ENCODE assay signal across 8 mouse cellular contexts in the genomic region with DNA sequence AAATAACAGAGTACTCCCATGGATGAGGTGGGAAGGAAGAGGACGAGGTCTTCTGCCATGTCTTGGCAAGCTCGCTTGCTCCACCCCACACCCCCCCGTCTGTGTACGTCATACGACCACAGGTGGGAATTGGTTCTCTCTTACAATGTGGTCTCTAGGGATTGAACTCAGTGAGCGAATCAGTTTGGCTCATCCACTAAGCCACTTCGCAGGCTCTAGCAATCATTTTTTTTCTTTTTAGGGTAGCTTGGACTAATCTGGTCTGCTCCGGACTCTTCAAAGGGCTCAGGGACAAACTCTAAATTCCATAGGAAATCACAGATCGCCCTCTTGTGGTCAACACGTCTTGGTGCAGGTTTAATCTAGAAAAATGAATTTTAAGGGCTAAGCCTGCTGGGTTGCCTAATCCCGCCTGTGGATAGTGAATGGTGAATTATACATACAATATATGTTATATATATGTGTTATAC. TPM values are rescaled to one million over a fixed set of nuclear protein-coding genes. Genes with fewer than 3 reads are reported as not detected.
DNase-seq lines count a peak whose midpoint lies in the region; ATAC-seq and TF ChIP-seq lines count a peak whose summit lies in the region.

No protein-coding gene starts in this region.

- peak overlapping the region; percentile 26 for H3K4me3 ChIP-seq in hindbrain, embryonic 16.5 days (ENCODE audit: low read length)
- H3K4me3 ChIP-seq in liver, embryonic 11.5 days (ENCODE audit: low read depth, low read length), result peak overlapping the region; percentile 20

- no peaks in the 10 kb centered on the region for H3K9me3 ChIP-seq in hindbrain, embryonic 16.5 days (ENCODE audit: control insufficient read depth, low read length)
- H3K9me3 ChIP-seq in liver, embryonic 11.5 days (ENCODE audit: control insufficient read depth, low read length), result no peaks in the 10 kb centered on the region

- peak overlapping the region; percentile 7; the same call in 1 of the 2 replicates for H3K9ac ChIP-seq in hindbrain, embryonic 16.5 days (ENCODE audit: low read depth, low read length)
- no peak overlapping the region for H3K9ac ChIP-seq in liver, embryonic 11.5 days (ENCODE audit: low read depth, low read length)

- WGBS in hindbrain, embryonic 16.5 days, result 8% methylated on average over 11 of the region's 11 CpGs
- 19% methylated on average over 11 of the region's 11 CpGs for WGBS in liver, embryonic 11.5 days

- DNase-seq in ovary, postnatal 14 days (ENCODE audit: low spot score), result peak; percentile 34
- no peak for DNase-seq in ovary, postnatal 10 days (ENCODE audit: low spot score)
- peak; percentile 87 for DNase-seq in brain, embryonic 14.5 days (ENCODE audit: low read depth)
- peak; percentile 50 for DNase-seq in liver, embryonic 11.5 days (ENCODE audit: low spot score)
- peak; percentile 79 for DNase-seq in naive thymus-derived CD4-positive, alpha-beta T cell, adult 2 months (ENCODE audit: low read depth)
- no peak for DNase-seq in urinary bladder, postnatal 14 days (ENCODE audit: low spot score)

- H3K27me3 ChIP-seq in hindbrain, embryonic 16.5 days (replicated peaks; ENCODE audit: control insufficient read depth, insufficient read depth, low read length), result no peaks in the 10 kb centered on the region
- H3K27me3 ChIP-seq in liver, embryonic 11.5 days (replicated peaks; ENCODE audit: control insufficient read depth, insufficient read depth, low read length), result no peaks in the 10 kb centered on the region

- H3K4me2 ChIP-seq in hindbrain, embryonic 16.5 days (ENCODE audit: low read length), result peak overlapping the region; percentile 53
- H3K4me2 ChIP-seq in liver, embryonic 11.5 days, result peak overlapping the region; percentile 58

- peaks cover 3% of the 10 kb centered on the region; the same call in 1 of the 2 replicates for H3K4me1 ChIP-seq in hindbrain, embryonic 16.5 days (ENCODE audit: control insufficient read depth, insufficient read depth, low read depth, low read length)
- no peaks in the 10 kb centered on the region; the same call in 1 of the 2 replicates for H3K4me1 ChIP-seq in liver, embryonic 11.5 days (replicated peaks; ENCODE audit: control insufficient read depth, insufficient read depth, low read length)

- ATAC-seq in erythroid progenitor cell, adult 5-6 weeks (replicated peaks; ENCODE audit: low FRiP score, poor library complexity, severe bottlenecking), result peak; percentile 80
- ATAC-seq in hindbrain, embryonic 16.5 days, result peak; percentile 71
- peak; percentile 61 for ATAC-seq in liver, embryonic 11.5 days (replicated peaks; ENCODE audit: low FRiP score)

- peak; percentile 72; the same call in 1 of the 2 replicates for TF ChIP-seq CTCF in brain, embryonic 14.5 days (IDR thresholded peaks at IDR 0.05; ENCODE audit: borderline replicate concordance, extremely low read depth, insufficient read depth, insufficient read length)

- H3K27ac ChIP-seq in hindbrain, embryonic 16.5 days (ENCODE audit: low read depth, low read length), result no peak overlapping the region
- H3K27ac ChIP-seq in liver, embryonic 11.5 days (ENCODE audit: low read depth, low read length), result no peak overlapping the region

- H3K36me3 ChIP-seq in hindbrain, embryonic 16.5 days (ENCODE audit: control insufficient read depth, insufficient read depth, low read length), result 0 out of 2 replicates have a peak, but pooled peaks cover 3% of the 10 kb centered on the region
- H3K36me3 ChIP-seq in liver, embryonic 11.5 days (ENCODE audit: control insufficient read depth, insufficient read depth, low read length), result peaks cover under 1% of the 10 kb centered on the region; the same call in 1 of the 2 replicates

- TF ChIP-seq POLR2A in brain, embryonic 14.5 days (IDR thresholded peaks at IDR 0.05; ENCODE audit: borderline replicate concordance, extremely low read depth, insufficient read depth, insufficient read length, poor library complexity, severe bottlenecking), result no peak

RNA-seq across cellular contexts. Expression of a gene that starts 14.8 kb away (rescaled TPM):
- 141 and 146 TPM in 2 replicates for polyA plus RNA-seq in brain, embryonic 14.5 days (2012; rRNA removed)
- 36.4 and 65.8 TPM in 2 replicates for total RNA-seq in erythroid progenitor cell, adult 5-6 weeks (2015; ENCODE audit: low replicate concordance)
- 57.3 and 94.7 TPM in 2 replicates for total RNA-seq in erythroid progenitor cell, adult 5-6 weeks (2017; ENCODE audit: low replicate concordance)
- 82.9 and 83.3 TPM in 2 replicates for polyA plus RNA-seq in hindbrain, embryonic 16.5 days (2015; fragmentation: Nextera tagmentation; extraction: Ambion mirVana)
- polyA plus RNA-seq in liver, embryonic 11.5 days (2014; fragmentation: Nextera tagmentation; extraction: Ambion mirVana), result 83.2 and 85.4 TPM in 2 replicates

RNA-seq across cellular contexts. Expression of a gene that starts 29.0 kb away (rescaled TPM):
- polyA plus RNA-seq in brain, embryonic 14.5 days (2012; rRNA removed), result not detected in 2 replicates
- not detected in 2 replicates for total RNA-seq in erythroid progenitor cell, adult 5-6 weeks (2015; ENCODE audit: low replicate concordance)
- not detected in 2 replicates for total RNA-seq in erythroid progenitor cell, adult 5-6 weeks (2017; ENCODE audit: low replicate concordance)
- not detected in 2 replicates for polyA plus RNA-seq in hindbrain, embryonic 16.5 days (2015; fragmentation: Nextera tagmentation; extraction: Ambion mirVana)
- 0.21 TPM in 1 of 2 replicates, not detected in the other for polyA plus RNA-seq in liver, embryonic 11.5 days (2014; fragmentation: Nextera tagmentation; extraction: Ambion mirVana)

Comparison
In these comparisons a context has a peak if more than half of its experiments do, and no peak if none do; other contexts are left out.
1. DNase-seq: peak in ovary, postnatal 14 days (single experiment), brain, embryonic 14.5 days (single experiment), liver, embryonic 11.5 days (single experiment) and naive thymus-derived CD4-positive, alpha-beta T cell, adult 2 months (single experiment); none in ovary, postnatal 10 days (single experiment) and urinary bladder, postnatal 14 days (single experiment).
2. Peak in every context shown above with its lines, with median percentiles within 50 percentile points of each other: ATAC-seq.